Mouse (Mus musculus) hindlimb bud, embryonic 11.5 days (tissue): ENCODE measurements around the gene Pex7.

ENCODE experiments used
- DNase-seq: peaks from one replicate; pipeline ENCODE4 v3.0.0-alpha.2; 2012; ENCODE audit warnings: low read depth, low spot score; ENCODE audit errors: extremely low spot score

Gene Pex7

DNA sequence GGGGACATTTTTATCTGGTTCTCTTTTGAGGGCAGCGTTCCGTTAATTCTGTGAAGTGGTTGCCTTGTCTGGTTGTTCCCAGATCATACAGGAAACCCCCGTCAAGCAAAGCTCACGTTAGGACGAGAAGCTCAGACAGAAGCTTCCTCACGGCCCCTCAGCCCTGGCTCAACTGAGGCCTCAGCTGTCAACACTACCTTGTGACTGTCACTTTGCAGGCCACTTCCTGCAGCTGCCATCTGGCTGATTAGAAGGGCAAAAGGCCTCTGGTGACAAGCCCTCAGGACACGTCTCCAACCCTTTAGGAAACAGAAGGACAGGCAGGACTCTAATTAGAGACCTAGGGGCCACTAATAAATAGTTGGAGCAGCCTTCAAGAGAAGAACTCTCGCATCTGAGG is 92.1 kb downstream of the Pex7 start:
- no peak for DNase-seq

DNA sequence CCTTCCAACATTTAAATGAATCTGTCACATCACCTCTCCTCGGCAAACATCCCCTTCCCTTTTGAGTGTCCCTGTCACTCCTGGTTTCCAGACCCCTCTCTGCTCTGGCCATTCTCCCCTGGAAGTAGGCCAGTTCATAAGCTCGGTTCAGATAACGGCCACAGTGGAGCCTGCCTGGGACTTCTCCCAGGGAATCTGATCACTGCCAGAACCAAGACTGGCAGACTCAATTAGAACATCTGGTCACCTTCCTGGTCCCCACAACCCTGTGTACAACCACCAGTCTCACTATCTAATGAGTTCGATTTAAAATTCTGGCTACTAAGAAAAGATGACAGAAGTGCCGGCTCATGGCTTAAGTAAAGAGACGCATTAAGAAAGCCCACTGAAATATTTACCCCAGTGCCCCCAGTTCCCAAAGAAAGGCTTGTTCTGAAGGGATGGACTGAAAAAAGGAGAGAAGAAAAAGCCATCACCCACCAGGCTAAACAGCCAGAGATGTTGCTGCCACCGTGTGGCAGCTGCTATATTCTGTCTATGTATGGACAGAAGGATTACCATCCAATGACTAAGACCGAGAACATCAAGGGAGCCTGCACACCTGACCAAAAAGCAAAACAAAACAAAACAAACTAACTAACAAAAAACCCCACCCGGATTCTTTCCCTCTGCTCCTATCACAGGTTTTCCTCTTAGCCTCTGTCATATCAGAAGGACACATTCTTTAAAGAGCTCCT is 95.9 kb downstream of the Pex7 start:
- DNase-seq: no peak

DNA sequence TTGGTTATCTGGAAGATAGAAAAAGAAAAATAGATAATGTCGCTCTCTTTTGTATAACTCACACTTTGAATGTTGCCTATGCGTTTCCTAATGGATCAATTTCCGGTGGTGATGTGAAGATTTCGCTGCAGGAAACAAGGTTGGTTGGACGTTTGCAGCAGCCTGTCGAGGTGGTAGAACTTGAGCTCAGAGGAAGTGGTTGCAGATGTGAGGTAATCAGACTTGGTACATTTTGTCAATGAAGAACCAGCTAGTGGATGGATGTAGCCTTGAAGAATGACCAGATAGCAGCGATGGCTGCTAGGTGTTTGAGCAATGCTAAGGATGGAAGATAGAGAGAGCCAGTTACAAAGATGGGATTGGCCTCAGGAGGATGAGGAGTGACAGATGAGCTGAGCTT is 102.7 kb downstream of the Pex7 start:
- DNase-seq: no peak
